8 mouse cellular contexts compared by ENCODE assay signal in the genomic region with DNA sequence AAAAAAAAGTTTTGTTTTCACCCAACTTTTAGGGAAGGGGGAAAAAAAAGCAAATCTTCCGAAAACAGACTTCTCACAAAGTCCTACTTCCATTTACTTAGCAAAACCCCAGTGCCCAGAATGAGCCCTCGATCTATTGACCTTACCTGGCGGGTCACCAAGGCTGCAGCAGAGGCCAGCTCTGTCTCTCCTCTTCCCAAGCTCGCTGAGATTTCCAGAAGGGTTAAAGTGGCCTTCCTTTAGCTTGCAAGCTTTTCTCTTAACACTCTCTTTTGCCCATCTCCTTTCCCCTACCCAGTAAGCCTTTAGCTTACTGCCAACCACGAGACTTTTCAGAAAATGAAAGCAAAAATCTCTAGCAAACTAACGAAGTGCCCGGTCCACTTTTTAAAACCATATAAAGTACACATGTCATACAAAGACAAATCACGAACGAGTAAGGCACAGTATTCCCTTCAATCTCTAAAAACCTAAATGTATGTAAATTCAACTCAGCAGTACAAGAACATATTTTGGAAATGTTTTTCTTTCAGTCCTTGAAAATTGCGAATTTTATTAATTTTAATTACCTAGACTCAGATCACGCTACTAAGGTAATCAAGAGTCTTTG. TPM values are rescaled to one million over a fixed set of nuclear protein-coding genes. Genes with fewer than 3 reads are reported as not detected.
A peak's percentile ranks its signal among the peaks of the same experiment; 100 is the strongest.
DNase-seq lines count a peak whose midpoint lies in the region; ATAC-seq and TF ChIP-seq lines count a peak whose summit lies in the region.

No protein-coding gene starts in this region.

- peak; percentile 25 for DNase-seq in lung, embryonic 14.5 days
- no peak for DNase-seq in lung, postnatal 4 days
- peak; percentile 34 for DNase-seq in embryo, embryonic 10.5 days (ENCODE audit: low spot score)
- DNase-seq in retina, embryonic 14.5 days (ENCODE audit: low spot score): no peak
- DNase-seq in frontal cortex, postnatal 10 days (ENCODE audit: low spot score in 2 of 2): no peak
- DNase-seq in left cerebral cortex, adult 18-20 months (ENCODE audit: low spot score in 2 of 2): no peak

- 8% methylated on average over 11 of the region's 11 CpGs for WGBS in lung, embryonic 14.5 days
- 6% methylated on average over 11 of the region's 11 CpGs for WGBS in intestine, embryonic 15.5 days
- 7% methylated on average over 11 of the region's 11 CpGs for WGBS in lung, embryonic 16.5 days

- H3K27ac ChIP-seq in lung, embryonic 14.5 days (ENCODE audit: low read depth): peak overlapping the region; percentile 98
- H3K27ac ChIP-seq in intestine, embryonic 15.5 days: peak overlapping the region; percentile 89
- peak overlapping the region; percentile 95 for H3K27ac ChIP-seq in lung, embryonic 16.5 days (ENCODE audit: low read length)

- H3K4me2 ChIP-seq in lung, embryonic 14.5 days: peak overlapping the region; percentile 75
- peak overlapping the region; percentile 55 for H3K4me2 ChIP-seq in intestine, embryonic 15.5 days (replicated peaks)
- H3K4me2 ChIP-seq in lung, embryonic 16.5 days (ENCODE audit: low read depth, low read length): peak overlapping the region; percentile 81

- no peak for ATAC-seq in lung, embryonic 14.5 days (ENCODE audit: insufficient read depth)
- ATAC-seq in intestine, embryonic 15.5 days: no peak
- no peak for ATAC-seq in lung, embryonic 16.5 days (ENCODE audit: low read depth)

- H3K9ac ChIP-seq in lung, embryonic 14.5 days: peak overlapping the region; percentile 90
- peak overlapping the region; percentile 34 for H3K9ac ChIP-seq in intestine, embryonic 15.5 days
- peak overlapping the region; percentile 79 for H3K9ac ChIP-seq in lung, embryonic 16.5 days (ENCODE audit: low read length)

- H3K4me1 ChIP-seq in lung, embryonic 14.5 days (ENCODE audit: insufficient read depth): peaks cover 5% of the 10 kb centered on the region; the same call in 1 of the 2 replicates
- peaks cover 19% of the 10 kb centered on the region for H3K4me1 ChIP-seq in intestine, embryonic 15.5 days (replicated peaks)
- H3K4me1 ChIP-seq in lung, embryonic 16.5 days (replicated peaks; ENCODE audit: control insufficient read depth, insufficient read depth, low read length): peaks cover 20% of the 10 kb centered on the region

- H3K9me3 ChIP-seq in lung, embryonic 14.5 days (ENCODE audit: low read depth, low read length): no peaks in the 10 kb centered on the region
- H3K9me3 ChIP-seq in intestine, embryonic 15.5 days: no peaks in the 10 kb centered on the region
- no peaks in the 10 kb centered on the region for H3K9me3 ChIP-seq in lung, embryonic 16.5 days (ENCODE audit: control insufficient read depth, low read length)

- TF ChIP-seq CTCF in lung, embryonic 14.5 days (IDR thresholded peaks at IDR 0.05; ENCODE audit: low read depth): no peak

- H3K27me3 ChIP-seq in lung, embryonic 14.5 days (ENCODE audit: insufficient read depth, low read length): no peaks in the 10 kb centered on the region
- no peaks in the 10 kb centered on the region for H3K27me3 ChIP-seq in intestine, embryonic 15.5 days (replicated peaks)
- no peaks in the 10 kb centered on the region for H3K27me3 ChIP-seq in lung, embryonic 16.5 days (ENCODE audit: control insufficient read depth, insufficient read depth, low read depth, low read length)

- no peaks in the 10 kb centered on the region for H3K36me3 ChIP-seq in lung, embryonic 14.5 days (ENCODE audit: insufficient read depth)
- H3K36me3 ChIP-seq in intestine, embryonic 15.5 days: no peaks in the 10 kb centered on the region
- H3K36me3 ChIP-seq in lung, embryonic 16.5 days (ENCODE audit: control insufficient read depth, insufficient read depth, low read length): no peaks in the 10 kb centered on the region

- peak overlapping the region; percentile 79 for H3K4me3 ChIP-seq in lung, embryonic 14.5 days (ENCODE audit: low read depth, low read length)
- H3K4me3 ChIP-seq in intestine, embryonic 15.5 days (replicated peaks): peak overlapping the region; percentile 57
- peak overlapping the region; percentile 63 for H3K4me3 ChIP-seq in lung, embryonic 16.5 days (ENCODE audit: low read length)

RNA-seq across cellular contexts. Expression of a gene that starts 1.3 kb away (rescaled TPM):
- polyA plus RNA-seq in lung, embryonic 14.5 days (2014; fragmentation: Nextera tagmentation; extraction: Ambion mirVana): 22.2 and 23.7 TPM in 2 replicates
- 15.8 and 16.5 TPM in 2 replicates for polyA plus RNA-seq in intestine, embryonic 15.5 days (2015; fragmentation: Nextera tagmentation; extraction: Ambion mirVana)
- polyA plus RNA-seq in lung, embryonic 16.5 days (2015; fragmentation: Nextera tagmentation; extraction: Ambion mirVana): 19.2 and 19.5 TPM in 2 replicates
- 1 to 10 TPM; 8.4 to 8.7 TPM for total RNA-seq in left cerebral cortex, adult 18-20 months (2021)

RNA-seq across cellular contexts. Expression of a gene that starts 7.5 kb away (rescaled TPM):
- 40.1 and 43.3 TPM in 2 replicates for polyA plus RNA-seq in lung, embryonic 14.5 days (2014; fragmentation: Nextera tagmentation; extraction: Ambion mirVana)
- polyA plus RNA-seq in intestine, embryonic 15.5 days (2015; fragmentation: Nextera tagmentation; extraction: Ambion mirVana): 34.8 and 35.9 TPM in 2 replicates
- 29.8 and 31.5 TPM in 2 replicates for polyA plus RNA-seq in lung, embryonic 16.5 days (2015; fragmentation: Nextera tagmentation; extraction: Ambion mirVana)
- 1 to 10 TPM; 8.8 to 9.3 TPM for total RNA-seq in left cerebral cortex, adult 18-20 months (2021)

RNA-seq across cellular contexts. Expression of a gene that starts 29.7 kb away (rescaled TPM):
- 46.2 and 50.1 TPM in 2 replicates for polyA plus RNA-seq in lung, embryonic 14.5 days (2014; fragmentation: Nextera tagmentation; extraction: Ambion mirVana)
- 102 and 112 TPM in 2 replicates for polyA plus RNA-seq in intestine, embryonic 15.5 days (2015; fragmentation: Nextera tagmentation; extraction: Ambion mirVana)
- 57.5 and 57.6 TPM in 2 replicates for polyA plus RNA-seq in lung, embryonic 16.5 days (2015; fragmentation: Nextera tagmentation; extraction: Ambion mirVana)
- 10 to 100 TPM; 31.6 to 32.0 TPM for total RNA-seq in left cerebral cortex, adult 18-20 months (2021)

Comparison
In these comparisons a context has a peak if more than half of its experiments do, and no peak if none do; other contexts are left out.
1. DNase-seq: peak in lung, embryonic 14.5 days (single experiment) and embryo, embryonic 10.5 days (single experiment); none in lung, postnatal 4 days (0 of 2), retina, embryonic 14.5 days (single experiment), frontal cortex, postnatal 10 days (0 of 2) and left cerebral cortex, adult 18-20 months (0 of 2).
2. H3K9ac ChIP-seq: peak in every context shown above with its lines; median percentile 90 in lung, embryonic 14.5 days; 79 in lung, embryonic 16.5 days; 34 in intestine, embryonic 15.5 days.
3. Peak in every context shown above with its lines, with median percentiles within 50 percentile points of each other: H3K27ac ChIP-seq, H3K4me2 ChIP-seq and H3K4me3 ChIP-seq.